Mouse (Mus musculus) liver, adult (tissue): ENCODE results near the gene Trir.

Source experiments
- GATA4 ChIP-seq: IDR thresholded peaks from 2 replicates; pipeline ENCODE4 v1.6.1; 2014; ENCODE audit warnings: mild to moderate bottlenecking, low read length; ENCODE audit not compliant: insufficient replicate concordance

The Trir gene

DNA sequence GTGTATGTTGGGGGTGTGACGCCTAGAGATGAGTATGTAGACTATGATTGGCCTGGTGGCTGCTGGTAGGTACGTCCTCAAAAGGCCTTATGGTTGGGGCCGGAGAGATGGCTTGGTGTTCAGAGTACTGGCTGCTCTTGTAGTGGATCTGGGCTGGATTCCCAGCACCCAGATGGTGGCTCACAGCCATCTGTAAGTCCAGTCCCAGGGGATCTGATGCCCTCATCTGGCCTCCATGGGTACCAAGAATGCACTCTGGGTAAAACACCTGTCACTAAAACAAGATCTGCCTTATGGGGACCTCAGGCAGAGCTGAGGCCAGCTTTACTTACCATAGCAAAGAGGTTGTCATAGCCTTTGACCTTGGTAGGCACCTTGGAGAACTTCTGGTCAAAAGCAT lies 2.8 kb upstream of the Trir start:
- no peak for TF ChIP-seq GATA4

DNA sequence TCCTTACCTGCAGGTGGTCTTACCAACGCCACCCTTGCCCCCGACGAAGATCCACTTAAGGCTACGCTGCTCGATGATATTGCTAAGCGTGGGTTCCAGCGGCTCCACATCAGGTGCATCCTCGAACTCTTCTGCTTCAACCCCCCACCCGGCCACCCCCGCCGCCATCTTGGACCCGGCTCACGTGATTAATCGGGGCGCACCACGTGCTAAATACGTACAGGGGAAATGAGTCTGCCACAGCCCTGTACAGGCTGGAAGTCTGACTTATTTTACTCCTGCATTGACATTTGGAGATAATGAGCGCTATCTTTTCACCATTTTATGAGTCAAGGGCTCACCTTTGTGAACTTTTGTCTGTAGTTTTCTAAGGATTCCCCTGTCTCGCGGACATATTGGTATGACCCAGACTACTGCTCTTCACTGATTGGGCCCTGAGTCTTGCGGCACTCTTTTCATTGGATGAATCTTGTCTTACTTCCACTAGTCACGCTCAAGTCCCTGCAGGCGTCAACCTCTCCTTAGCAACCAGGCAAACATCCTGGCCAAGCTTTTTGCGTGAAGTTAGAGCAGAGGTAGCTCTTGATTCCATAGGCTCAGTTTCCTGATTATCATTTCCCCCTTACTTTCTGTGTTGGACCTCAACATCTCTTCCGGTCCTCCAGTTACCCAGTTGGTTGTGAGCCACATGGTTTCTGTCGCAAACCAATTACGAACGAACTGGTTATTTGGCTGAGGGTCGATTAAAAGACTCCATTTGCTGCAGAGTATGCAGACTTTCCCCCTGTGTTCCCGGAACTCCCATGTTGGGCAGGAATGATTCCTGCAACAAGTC lies 1.3 kb upstream of the Trir start, which contains the start of gene Asna1:
TSS of gene Asna1 (minus strand) at position 184 of the 835 bp plus-strand sequence.
- TF ChIP-seq GATA4, result no peak

DNA sequence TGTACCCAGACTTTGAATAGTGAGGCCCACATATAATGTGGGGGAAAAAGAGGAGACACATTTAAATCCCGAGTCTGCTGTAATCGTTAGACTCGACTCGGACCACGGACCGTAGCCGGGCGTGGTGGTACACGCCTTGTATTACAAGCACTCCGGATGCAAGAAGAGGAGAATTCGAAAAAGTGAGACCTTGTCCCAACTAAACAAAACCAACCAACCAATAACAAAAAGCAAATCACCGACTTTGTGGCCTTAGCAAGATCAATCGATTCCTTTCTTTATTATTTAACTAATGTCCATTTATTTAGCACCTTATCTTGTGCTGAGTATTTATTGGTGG lies 863 bp downstream of the Trir start:
- TF ChIP-seq GATA4, result no peak

DNA sequence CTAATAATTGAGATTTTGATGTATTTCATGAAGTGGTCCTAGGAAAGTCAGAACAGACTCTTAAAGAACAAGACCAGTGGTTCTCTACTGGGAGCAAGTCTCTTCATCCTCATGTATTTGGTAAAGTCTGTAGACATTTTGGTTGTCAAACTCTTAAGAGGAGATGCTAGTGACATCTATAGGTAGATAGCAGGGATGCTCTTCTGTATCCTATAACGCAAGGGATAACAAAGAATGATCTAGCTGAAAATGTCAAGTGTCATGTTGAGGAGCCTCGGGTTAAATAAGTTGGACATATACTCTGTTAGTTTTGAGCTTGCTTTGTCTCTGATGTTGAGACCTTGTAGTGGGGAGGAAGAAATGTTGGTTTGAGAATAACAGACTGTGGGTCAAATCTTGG lies 1.3 kb downstream of the Trir start:
- TF ChIP-seq GATA4, result no peak

DNA sequence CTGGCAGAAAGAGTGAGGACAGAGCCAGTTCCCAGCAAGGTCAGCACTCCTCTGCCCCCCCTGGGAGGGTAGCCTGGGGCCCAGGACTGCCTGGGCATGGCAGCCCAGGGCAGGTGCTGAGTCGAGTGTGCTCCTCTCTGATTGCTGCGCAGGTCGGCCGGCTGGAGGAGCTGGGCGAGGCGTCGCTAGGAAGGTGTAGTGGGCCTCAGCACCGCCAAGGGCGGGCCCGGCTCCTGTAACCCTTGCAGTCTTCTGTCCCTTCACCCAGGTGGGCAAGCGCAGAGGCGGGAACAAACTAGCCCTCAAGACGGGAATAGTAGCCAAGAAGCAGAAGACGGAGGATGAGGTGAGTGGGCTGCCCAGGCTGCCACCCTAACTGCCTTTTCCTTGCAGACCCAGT lies 2.6 kb downstream of the Trir start:
- no peak for TF ChIP-seq GATA4

DNA sequence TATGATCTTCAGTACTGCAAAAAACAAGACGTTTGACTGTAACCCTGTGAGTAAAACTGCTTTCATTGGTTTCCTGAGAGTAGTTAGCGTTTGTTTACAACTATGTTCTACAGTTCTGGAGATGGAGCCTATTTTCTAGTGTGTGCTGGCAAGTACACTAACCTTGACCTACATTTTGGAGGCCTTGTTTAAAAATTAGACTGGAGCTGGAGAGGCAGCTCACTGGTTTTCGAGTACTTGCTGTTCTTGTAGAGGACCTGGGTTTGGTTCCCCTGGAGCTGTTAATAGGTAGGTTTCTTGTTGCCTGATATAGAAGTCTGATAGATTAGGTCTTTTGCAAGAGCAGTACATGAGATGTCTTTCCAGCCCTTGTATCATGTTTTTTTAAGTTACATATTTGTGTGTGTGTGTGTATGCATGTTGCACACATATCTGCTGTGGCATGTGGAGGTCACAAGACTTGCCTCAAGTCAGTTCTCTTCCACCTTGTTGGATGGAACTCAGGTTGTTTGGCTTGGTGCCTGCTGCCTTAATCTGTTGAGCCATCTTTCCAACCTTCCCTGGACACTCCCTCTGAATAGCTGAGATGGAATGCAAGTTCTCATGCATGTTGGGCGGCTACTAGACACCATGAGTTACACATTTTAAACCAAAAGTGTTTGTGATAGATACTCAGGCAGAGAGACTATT lies 6.1 kb downstream of the Trir start:
- TF ChIP-seq GATA4, result no peak

DNA sequence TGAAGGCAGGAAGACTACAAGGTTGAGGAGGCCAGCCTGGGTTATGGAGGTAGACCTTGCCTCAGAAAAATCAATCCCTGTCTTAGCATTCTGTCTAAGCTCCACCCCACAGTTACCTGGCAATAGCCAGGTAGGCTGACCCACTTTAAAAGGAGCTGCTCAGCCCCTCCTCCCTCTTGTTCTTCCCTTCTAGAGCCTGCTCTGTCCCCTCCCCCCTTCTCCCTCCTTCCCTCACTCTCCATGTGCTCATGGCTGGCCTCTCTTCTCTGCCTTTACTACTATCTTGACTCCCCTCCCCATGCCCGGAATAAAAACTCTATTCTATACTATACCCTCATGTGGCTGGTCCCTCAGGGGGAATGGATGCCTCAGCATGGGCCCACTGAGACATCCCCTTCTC lies 7.2 kb downstream of the Trir start:
- no peak for TF ChIP-seq GATA4

DNA sequence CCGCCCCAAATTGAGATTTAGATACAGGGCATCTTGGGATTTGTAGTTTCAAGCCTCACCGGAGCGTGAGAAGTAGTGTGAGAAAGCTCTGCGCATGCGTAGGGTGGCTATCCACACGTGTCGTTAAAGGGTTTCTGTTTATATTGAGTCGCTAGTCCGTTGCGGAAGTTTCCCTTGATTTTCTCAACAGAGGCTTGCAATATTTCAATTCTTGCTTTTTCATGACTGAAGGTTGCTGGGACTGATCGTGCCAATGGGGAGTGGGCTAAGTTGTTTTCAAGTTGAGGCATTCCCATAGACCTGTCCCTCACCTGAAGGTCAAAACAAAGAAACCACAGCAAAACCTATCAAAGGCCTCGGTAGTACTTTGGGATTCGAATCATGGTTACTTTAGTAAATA lies 8.1 kb downstream of the Trir start:
- no peak for TF ChIP-seq GATA4

DNA sequence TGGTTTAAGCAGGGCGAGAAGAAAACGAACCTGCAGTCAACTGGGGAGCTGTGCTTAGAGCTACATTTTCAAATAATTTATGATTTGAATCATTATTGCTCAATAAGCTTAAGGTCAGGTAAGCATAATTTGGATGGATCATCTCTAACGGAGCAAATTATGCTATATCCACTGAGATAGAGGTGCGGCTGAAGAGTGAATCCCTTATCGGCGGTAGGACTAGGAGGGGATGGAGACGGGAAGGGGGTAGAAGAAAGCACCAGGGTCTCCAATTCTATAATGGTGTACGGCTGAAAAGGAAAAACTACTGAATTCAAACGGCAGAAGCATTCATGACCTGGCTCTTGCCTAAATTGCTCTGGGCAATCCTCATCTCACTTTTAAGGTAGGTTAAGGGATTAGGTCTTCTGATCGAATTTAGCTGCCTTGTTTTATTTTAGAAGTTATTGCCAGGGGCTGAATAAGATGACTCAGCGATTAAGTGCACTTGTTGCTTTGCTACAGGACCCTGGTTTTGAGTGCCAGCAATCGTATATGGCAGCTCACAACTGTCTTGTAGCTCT lies 8.6 kb downstream of the Trir start:
- TF ChIP-seq GATA4, result no peak

DNA sequence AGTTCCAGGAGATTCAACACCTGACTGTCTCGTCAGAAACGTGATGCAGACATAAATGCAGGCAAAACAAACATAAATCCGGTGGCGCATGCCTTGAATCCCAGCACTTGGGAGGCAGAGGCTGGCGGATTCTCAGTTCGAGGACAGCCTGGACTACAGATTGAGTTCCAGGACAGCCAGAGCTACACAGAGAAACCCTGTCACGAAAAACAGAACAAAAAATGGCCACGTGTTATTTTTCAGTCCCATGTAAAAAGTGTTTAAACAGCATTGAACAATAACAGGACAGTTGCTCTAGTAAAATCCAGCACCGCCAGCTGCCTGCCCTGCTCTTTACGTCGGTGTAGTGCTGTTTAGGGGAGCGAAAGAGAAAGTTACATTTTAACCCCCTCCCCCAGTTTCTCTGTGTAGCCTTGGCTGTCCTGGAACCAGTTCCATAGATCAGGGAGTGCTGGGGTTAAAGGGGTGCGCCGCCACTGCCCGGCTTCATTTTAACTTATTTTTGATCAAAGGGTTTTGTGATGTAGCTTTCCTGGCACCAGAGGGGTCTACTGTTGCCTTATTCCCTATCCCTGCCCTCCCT lies 9.2 kb downstream of the Trir start:
- TF ChIP-seq GATA4, result no peak

DNA sequence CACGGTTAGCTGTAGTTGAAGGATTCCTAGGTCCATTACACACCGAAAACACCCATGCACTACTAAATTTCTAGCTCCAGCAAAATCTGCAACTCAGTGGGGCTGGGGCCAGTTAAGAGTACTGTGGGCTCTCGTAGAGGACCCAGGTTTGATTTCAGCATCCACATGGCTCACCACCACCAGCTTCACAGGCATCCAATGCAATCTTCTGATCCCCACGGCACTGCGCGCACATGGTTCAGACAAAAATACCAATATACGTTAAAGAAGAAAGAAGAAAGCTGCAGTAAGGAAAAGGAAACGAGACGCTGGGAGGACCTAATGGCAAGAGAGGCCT lies 9.7 kb downstream of the Trir start:
- no peak for TF ChIP-seq GATA4

DNA sequence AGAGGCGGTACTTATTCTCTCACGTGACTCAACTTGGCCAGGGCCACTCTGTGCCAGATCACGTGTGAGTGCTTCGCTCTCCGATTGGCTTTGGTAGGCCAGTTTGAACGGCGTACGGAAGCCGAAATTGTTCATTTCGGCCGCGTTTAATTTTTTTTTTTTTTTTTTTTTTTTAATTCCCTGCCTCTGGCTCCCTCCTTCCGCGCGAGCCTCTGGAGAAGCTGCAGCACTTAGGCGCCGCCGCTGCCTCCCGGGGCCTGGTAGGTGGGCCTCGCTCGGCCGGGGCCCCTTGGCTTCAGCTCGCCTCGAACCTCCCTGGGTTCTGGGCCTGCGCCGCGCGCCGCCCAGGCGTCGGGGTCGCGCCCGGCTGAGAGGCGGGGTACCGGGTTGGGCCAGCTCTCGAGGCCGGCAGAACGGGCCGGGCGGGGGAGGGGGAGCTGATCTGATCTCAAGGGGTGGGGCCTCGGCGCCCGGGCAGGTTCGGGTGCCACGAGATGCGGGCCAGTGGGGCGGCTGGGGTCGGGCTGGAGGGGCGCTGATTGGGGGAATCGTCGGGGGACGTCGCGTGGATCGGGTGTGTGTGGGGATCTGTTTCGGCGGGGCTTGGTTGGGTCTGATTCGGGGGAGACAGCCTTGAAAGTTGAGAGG lies 10.2 kb downstream of the Trir start, which contains the start of gene Tnpo2:
TSS of gene Tnpo2 (plus strand) at position 198 of the 648 bp plus-strand sequence.
- no peak for TF ChIP-seq GATA4

DNA sequence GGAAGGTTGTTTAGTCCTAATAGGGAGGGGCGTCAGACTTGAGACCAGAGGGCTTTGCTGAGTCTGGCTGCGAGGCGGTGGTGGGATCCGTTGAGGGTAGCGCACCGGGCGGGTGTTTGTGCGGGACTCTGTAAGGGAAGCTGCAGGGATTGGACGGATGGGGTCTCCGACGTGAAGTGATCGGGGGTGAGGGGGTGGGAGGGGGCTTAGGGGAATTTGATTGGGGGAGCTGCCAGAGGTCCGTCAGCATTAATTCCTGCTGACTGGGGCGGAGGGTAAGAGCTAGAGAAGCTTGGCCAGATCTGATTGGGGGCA lies 10.7 kb downstream of the Trir start:
- no peak for TF ChIP-seq GATA4

DNA sequence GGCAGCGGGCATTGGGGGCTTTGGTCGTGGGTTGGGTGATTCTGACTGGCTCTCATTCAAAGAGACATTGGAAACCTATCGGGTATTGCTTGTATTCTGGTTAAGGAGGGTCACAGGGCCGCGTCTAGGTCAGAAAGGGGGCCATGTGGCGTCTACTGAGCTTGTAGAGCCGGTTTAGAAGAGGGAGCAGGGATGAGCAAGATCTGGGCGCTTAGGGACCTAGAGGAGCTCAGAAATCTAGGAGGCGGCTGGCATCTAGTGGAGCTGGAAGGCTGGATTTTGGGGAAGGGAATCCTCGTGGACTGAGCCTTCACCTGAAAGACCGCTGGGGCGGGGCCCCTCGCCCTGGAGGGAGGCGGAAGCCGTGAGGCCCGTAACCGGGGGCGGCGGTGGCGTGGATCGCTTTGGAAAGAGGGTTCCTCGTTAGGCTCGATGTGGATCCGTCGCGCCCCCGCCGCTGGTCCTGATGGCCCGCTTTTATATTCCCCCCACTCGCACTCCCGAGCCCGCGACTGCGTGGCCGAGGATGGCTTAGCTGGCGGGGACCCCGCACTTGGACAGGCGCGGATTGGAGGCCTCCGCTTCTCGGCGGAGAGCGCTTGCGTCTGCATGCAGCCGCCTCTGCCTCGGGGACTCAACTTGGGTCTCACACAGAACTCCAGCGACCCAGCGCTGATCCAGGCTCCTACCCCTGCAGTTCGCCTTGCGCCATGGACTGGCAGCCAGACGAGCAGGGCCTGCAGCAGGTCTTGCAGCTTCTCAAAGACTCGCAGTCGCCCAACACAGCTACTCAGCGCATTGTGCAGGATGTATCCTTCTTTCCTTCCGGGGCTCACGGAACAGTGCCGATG lies 11.3 kb downstream of the Trir start:
- TF ChIP-seq GATA4, result no peak

DNA sequence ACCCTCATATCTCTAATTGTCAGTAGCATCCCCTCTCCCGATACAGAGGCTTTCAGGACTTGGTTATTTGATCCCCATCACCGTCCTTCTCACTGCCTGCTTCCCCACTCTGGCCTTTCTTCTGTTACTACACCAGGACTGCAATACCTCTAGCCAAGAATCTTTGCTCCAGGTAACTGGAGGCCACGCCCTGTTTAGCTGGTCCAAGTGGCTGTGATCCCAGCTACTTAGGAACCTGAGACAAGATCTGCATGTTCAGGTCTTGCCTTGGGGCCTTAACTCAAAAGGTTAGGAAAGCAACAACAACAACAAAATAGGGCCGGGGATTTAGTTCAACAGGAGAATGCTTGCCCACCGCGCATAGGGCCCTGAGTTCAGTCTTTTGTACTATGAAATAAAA lies 17.0 kb downstream of the Trir start:
- no peak for TF ChIP-seq GATA4
